Mouse (Mus musculus) ES-E14 (cell line): ENCODE data around the gene Rufy4. TPM values are rescaled to one million over a fixed set of nuclear protein-coding genes. Genes with fewer than 3 reads are reported as not detected.

Source experiments
- DNase-seq: peaks from one replicate; pipeline ENCODE4 v3.0.0-alpha.2; 2013; ENCODE audit warnings: low read depth, low spot score
- H3K27ac ChIP-seq: 2 replicates; pipeline ENCODE4 v1.5.1; 2012; ENCODE audit warnings: low read depth, mild to moderate bottlenecking, low read length, moderate library complexity, mixed read lengths; ENCODE audit not compliant: poor library complexity, insufficient read depth, severe bottlenecking
- H3K36me3 ChIP-seq: 2 replicates; pipeline ENCODE4 v1.6.1; 2012; ENCODE audit warnings: mild to moderate bottlenecking, low read length, moderate library complexity, mixed read lengths; ENCODE audit not compliant: control insufficient read depth, poor library complexity, insufficient read depth, severe bottlenecking
- H3K4me1 ChIP-seq, 2 experiments: fragments of 150-350 bp in 1 of 2; sonication (generic) in 1 of 2; 2 replicates each; pipeline ENCODE4 v1.6.1; 2012; ENCODE audit warnings: low read length in 2 of 2, mild to moderate bottlenecking in 1 of 2, mixed read lengths in 1 of 2; ENCODE audit not compliant: control insufficient read depth in 2 of 2, insufficient read depth in 2 of 2, poor library complexity in 1 of 2
- H3K4me3 ChIP-seq, 2 experiments: fragments of 150-350 bp in 1 of 2; sonication (generic) in 1 of 2; 2 replicates each; pipeline ENCODE4 v1.5.1; 2012; ENCODE audit warnings: low read length in 2 of 2, low read depth in 1 of 2, mild to moderate bottlenecking in 1 of 2, mixed read lengths in 1 of 2; ENCODE audit not compliant: insufficient read depth in 1 of 2, poor library complexity in 1 of 2, severe bottlenecking in 1 of 2
- H3K9ac ChIP-seq: 2 replicates; pipeline ENCODE4 v1.6.1; 2012; ENCODE audit warnings: low read depth, mild to moderate bottlenecking, low read length, mixed read lengths; ENCODE audit not compliant: poor library complexity, insufficient read depth, severe bottlenecking
- H3K9me3 ChIP-seq: fragments of 150-350 bp; sonication (generic); 2 replicates; pipeline ENCODE4 v1.6.1; 2012; ENCODE audit warnings: low read depth, mild to moderate bottlenecking, low read length; ENCODE audit not compliant: control insufficient read depth, insufficient read depth
- CHD2 ChIP-seq: IDR thresholded peaks from 2 replicates; pipeline ENCODE4 v1.6.1; 2014; ENCODE audit warnings: mild to moderate bottlenecking, low read depth, low read length, inconsistent platforms
- HCFC1 ChIP-seq: IDR thresholded peaks from 2 replicates; pipeline ENCODE4 v1.6.1; 2012; ENCODE audit warnings: low read length, inconsistent platforms, borderline replicate concordance; ENCODE audit not compliant: insufficient read depth
- MAFK ChIP-seq: IDR thresholded peaks from 2 replicates; pipeline ENCODE4 v1.6.1; 2014; ENCODE audit warnings: mild to moderate bottlenecking, low read depth, low read length, inconsistent platforms; ENCODE audit not compliant: insufficient read depth
- ZC3H11A ChIP-seq: IDR thresholded peaks from 2 replicates; pipeline ENCODE4 v1.6.1; 2012; ENCODE audit warnings: low read depth, mild to moderate bottlenecking, inconsistent platforms, low read length, borderline replicate concordance
- ZNF384 ChIP-seq: IDR thresholded peaks from 2 replicates; pipeline ENCODE4 v1.6.1; 2012; ENCODE audit warnings: low read depth, low read length, inconsistent platforms
- in situ Hi-C, 2 experiments: fragments of 600-800 bp; cut with MboI; formaldehyde crosslinking; loops; one replicate each; pipeline ENCODE4 v1.15.1; 2025; ENCODE audit warnings: low sequenced_read_pairs in 2 of 2, inconsistent platforms in 1 of 2; ENCODE audit not compliant: unreplicated experiment in 2 of 2
- total RNA-seq: library from RNA; depleted of rRNA; stranded (reverse); fragments of 300-350 nt; gene quantifications from 2 replicates; pipeline ENCODE4 v1.2.3, GENCODE M21; 2012; rRNA removed

The Rufy4 gene
- 0.11 TPM in 1 of 2 replicates, not detected in the other for total RNA-seq

DNA sequence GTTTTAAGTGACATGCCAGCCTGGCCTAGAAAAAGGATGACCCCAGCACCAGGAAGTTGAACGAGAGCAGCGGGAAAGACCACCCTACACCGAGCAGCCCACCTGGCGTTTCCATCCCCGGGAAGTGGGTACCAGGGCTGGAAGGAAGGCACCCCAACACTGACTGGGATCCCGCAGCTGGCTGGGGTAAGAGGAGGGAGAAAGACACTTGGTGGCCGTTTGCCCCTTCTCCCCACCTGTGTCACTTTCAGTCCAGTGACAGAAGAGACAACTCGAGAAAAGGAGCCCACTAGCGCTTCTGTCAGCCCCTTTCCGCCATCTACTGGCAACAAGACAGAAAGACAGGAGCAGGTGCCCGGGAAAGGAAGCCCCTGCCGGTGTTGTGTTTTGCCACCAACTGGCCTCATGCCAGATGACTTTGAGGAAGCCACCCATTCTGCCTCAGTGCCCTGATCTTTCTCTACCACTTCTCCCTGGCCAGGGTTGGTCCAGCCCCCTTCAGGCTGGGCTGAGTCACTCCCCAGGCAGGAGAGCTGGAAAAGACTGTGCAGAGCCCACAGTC, at the start of gene Rufy4:
Gene Rufy4, plus strand, starts transcription at position 551 of the 562 bp plus-strand sequence.
- DNase-seq: peak; percentile 72
- Histone ChIP-seq H3K9ac (peak within 1 kb of the TSS; percentile 62), H3K4me3 (peak within 1 kb of the TSS; percentile 61 to 69), H3K9me3 (no peaks in the 10 kb centered on the region), H3K27ac (no peak within 1 kb of the TSS), H3K36me3 (no peaks in the 10 kb centered on the region), H3K4me1 (peaks cover 0 to 2% of the 10 kb centered on the region in 2 experiments; a peak in 1 of 4 replicates)
- TF ChIP-seq ZC3H11A (peak; percentile 41; the same call in 1 of the 2 replicates), ZNF384 (no peak)
- in situ Hi-C loops: no loop called here

DNA sequence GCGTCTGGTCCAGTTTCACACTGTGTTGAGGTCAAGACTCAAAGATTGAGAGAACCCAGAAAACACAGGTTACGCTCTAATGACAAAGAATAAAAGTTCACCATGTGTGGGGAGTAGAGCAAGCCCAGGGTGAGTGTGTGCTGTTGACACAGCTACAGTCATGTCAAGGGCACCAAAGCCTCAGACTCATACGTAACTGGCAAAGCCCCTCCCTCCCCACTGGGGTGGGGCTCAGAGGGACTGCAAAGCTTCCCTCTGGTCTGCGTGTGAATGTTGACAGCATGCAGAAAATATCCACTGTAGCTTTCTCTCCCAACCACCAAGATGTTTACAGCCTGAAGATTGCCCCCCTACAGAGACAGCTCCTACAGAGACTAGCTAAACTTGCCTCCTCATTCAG, 49.1 kb upstream of the Rufy4 start:
- H3K36me3 ChIP-seq: no peaks in the 10 kb centered on the region
- H3K9me3 ChIP-seq: no peaks in the 10 kb centered on the region
- DNase-seq: no peak
- no peak overlapping the region for H3K27ac ChIP-seq
- in situ Hi-C loops: loop anchor here in 1 of 2 experiments (5.0 kb wide), 1 partner anchor 169 kb away; no protein-coding TSS in a partner anchor
- no peaks in the 10 kb centered on the region for H3K4me1 ChIP-seq
- no peak overlapping the region for H3K9ac ChIP-seq
- no peak for TF ChIP-seq ZNF384
- no peak overlapping the region for H3K4me3 ChIP-seq

DNA sequence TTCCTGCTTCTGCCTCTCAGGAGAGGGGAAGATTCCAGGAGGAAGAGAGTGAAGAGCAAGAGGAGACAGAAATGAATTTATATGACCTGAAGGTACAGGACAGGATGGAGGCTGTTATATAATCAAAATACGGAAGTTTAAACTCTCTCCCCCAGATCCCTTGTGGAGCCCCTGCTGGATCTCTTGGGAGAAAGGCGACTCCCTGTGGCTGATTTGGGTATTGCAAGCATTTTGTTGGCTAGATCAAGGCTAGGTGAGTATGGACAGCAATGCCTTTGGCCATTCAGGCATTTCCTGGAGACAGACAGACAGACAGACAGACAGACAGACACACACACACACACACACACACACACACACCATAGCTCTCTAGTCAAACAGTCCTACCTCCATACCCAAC, 48.0 kb upstream of the Rufy4 start:
- Histone ChIP-seq H3K9ac (no peak overlapping the region), H3K9me3 (no peaks in the 10 kb centered on the region), H3K4me1 (0 out of 4 replicates have a peak, but pooled peaks cover 0 to 3% of the 10 kb centered on the region in 2 experiments), H3K36me3 (no peaks in the 10 kb centered on the region), H3K27ac (no peak overlapping the region), H3K4me3 (no peak overlapping the region)
- 0 out of 2 replicates have a peak, but pooled peaks have one; percentile 64 for TF ChIP-seq ZC3H11A
- TF ChIP-seq ZNF384: no peak
- in situ Hi-C loops: loop anchor here in 1 of 2 experiments (5.0 kb wide), 1 partner anchor 170 kb away; no protein-coding TSS in a partner anchor
- peak; percentile 65 for DNase-seq

- Histone ChIP-seq H3K4me3 (no peak overlapping the region), H3K4me1 (peaks cover 0 to 17% of the 10 kb centered on the region in 2 experiments; a peak in 2 of 4 replicates), H3K9me3 (no peaks in the 10 kb centered on the region), H3K27ac (no peak overlapping the region), H3K36me3 (no peaks in the 10 kb centered on the region), H3K9ac (no peak overlapping the region)
- in situ Hi-C loops: no loop called here
- no peak for TF ChIP-seq MAFK
- TF ChIP-seq HCFC1: no peak
- TF ChIP-seq ZNF384: no peak
- TF ChIP-seq ZC3H11A: no peak
- TF ChIP-seq CHD2: no peak
- no peak for DNase-seq
These were observed 43.8 kb upstream of the Rufy4 start for GRCm38 (mm10) chr1:74081573-74081989.

- no peak overlapping the region for H3K27ac ChIP-seq
- H3K36me3 ChIP-seq: no peaks in the 10 kb centered on the region
- H3K4me1 ChIP-seq: peaks cover 0 to 17% of the 10 kb centered on the region in 2 experiments; a peak in 2 of 4 replicates
- no peak overlapping the region for H3K9ac ChIP-seq
- peak; percentile 75 for DNase-seq
- H3K4me3 ChIP-seq: no peak overlapping the region
- H3K9me3 ChIP-seq: no peaks in the 10 kb centered on the region
- in situ Hi-C loops: no loop called here
- no peak for TF ChIP-seq MAFK
These were observed 42.4 kb upstream of the Rufy4 start for GRCm38 (mm10) chr1:74082841-74083463.
